Mouse (Mus musculus) heart, adult 11 months (tissue): Measurements from ENCODE around the gene Actr1a.

ENCODE experiments used
- DNase-seq: peaks from one replicate; pipeline ENCODE4 v3.0.0; 2022

Gene Actr1a

GRCm38 (mm10) chr19:46395109-46396009, at the start of gene Actr1a:
Actr1a (minus strand) TSS chr19:46395748.
- DNase-seq = peak; percentile 100

- DNase-seq = peak; percentile 97
These were observed 48.7 kb upstream of the Actr1a start for GRCm38 (mm10) chr19:46444209-46444608.

GRCm38 (mm10) chr19:46443509-46443908, 48.0 kb upstream of the Actr1a start:
- peak; percentile 85 for DNase-seq

- DNase-seq = peak; percentile 83
These were observed 39.9 kb upstream of the Actr1a start for GRCm38 (mm10) chr19:46435492-46435891.

GRCm38 (mm10) chr19:46434591-46434990, 39.0 kb upstream of the Actr1a start:
- DNase-seq = no peak

- peak; percentile 71 for DNase-seq
These were observed 38.6 kb upstream of the Actr1a start for GRCm38 (mm10) chr19:46434148-46434547.

- DNase-seq = peak; percentile 70
These were observed 38.2 kb upstream of the Actr1a start for GRCm38 (mm10) chr19:46433712-46434111.

GRCm38 (mm10) chr19:46429250-46429649, 33.7 kb upstream of the Actr1a start:
- no peak for DNase-seq

- no peak for DNase-seq
These were observed 30.9 kb upstream of the Actr1a start for GRCm38 (mm10) chr19:46426488-46426887.

- DNase-seq = no peak
These were observed 29.7 kb upstream of the Actr1a start for GRCm38 (mm10) chr19:46425266-46425665.

GRCm38 (mm10) chr19:46422384-46423338, 27.1 kb upstream of the Actr1a start:
- peak; percentile 89 for DNase-seq

- no peak for DNase-seq
These were observed 24.9 kb upstream of the Actr1a start for GRCm38 (mm10) chr19:46420410-46420809.

GRCm38 (mm10) chr19:46418051-46418450, 22.5 kb upstream of the Actr1a start:
- DNase-seq = peak; percentile 80

- DNase-seq = peak; percentile 93
These were observed 20.7 kb upstream of the Actr1a start for GRCm38 (mm10) chr19:46416276-46416675.

- DNase-seq = peak; percentile 61
These were observed 18.9 kb upstream of the Actr1a start for GRCm38 (mm10) chr19:46414486-46414885.

- peak; percentile 68 for DNase-seq
These were observed 18.4 kb upstream of the Actr1a start for GRCm38 (mm10) chr19:46413969-46414368.

- DNase-seq = peak; percentile 85
These were observed 16.7 kb upstream of the Actr1a start for GRCm38 (mm10) chr19:46412056-46412805.

- no peak for DNase-seq
These were observed 14.0 kb upstream of the Actr1a start for GRCm38 (mm10) chr19:46409506-46409905.

GRCm38 (mm10) chr19:46406592-46407386, 11.2 kb upstream of the Actr1a start:
- DNase-seq = no peak

- no peak for DNase-seq
These were observed 8.5 kb upstream of the Actr1a start for GRCm38 (mm10) chr19:46404030-46404429.

GRCm38 (mm10) chr19:46400558-46400957, 5.0 kb upstream of the Actr1a start:
- no peak for DNase-seq

- no peak for DNase-seq
These were observed 4.3 kb upstream of the Actr1a start for GRCm38 (mm10) chr19:46399886-46400285.
